Mouse (Mus musculus): ENCODE results near the gene Ripor3.
A peak's percentile ranks its signal among the peaks of the same experiment; 100 is the strongest.
"Not testable (repeated sequence)": the region's sequence is repeated elsewhere in the genome, so short reads cannot be mapped to it uniquely, and the experiment has no call there.

Gene Ripor3

DNA sequence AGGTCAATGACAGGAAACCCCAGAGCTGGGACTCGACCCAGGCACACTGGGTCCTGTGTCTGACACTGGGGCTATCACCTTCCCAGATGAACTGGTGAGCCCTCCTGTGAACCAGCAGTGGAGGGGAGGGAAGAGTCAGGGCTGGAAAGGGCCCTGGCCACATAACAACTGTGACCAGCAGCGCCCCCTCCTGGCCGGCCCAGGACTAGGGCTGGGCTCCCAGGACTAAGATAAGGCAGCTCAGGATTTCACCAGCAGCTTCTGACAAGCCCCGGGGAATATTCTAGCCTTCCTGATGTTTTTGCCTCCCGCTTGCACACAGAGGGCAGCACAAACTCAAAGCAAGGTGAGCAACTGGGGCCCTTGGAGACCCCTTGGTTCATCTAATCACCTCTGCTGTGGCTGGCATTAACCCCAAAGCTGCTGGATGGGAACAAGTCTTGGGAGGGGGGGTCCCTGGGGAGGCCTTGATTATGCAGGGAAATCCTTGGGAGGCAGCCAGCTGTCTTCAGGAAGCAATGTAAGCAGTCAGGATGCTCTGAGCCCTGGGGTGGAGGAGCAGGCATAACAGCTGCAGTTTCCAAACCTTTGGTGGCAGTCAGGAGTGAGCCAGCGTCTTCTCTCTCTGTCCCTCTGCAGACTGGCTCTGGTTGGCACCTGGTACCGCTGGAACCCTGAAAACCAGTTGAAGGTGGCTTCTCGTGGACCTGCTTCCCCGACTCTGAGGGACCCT is at the start of gene Ripor3:
TSS of gene Ripor3 (minus strand) at position 683 of the 733 bp plus-strand sequence.
- DNase-seq (ENCODE audit: low spot score), result peak; percentile 57

DNA sequence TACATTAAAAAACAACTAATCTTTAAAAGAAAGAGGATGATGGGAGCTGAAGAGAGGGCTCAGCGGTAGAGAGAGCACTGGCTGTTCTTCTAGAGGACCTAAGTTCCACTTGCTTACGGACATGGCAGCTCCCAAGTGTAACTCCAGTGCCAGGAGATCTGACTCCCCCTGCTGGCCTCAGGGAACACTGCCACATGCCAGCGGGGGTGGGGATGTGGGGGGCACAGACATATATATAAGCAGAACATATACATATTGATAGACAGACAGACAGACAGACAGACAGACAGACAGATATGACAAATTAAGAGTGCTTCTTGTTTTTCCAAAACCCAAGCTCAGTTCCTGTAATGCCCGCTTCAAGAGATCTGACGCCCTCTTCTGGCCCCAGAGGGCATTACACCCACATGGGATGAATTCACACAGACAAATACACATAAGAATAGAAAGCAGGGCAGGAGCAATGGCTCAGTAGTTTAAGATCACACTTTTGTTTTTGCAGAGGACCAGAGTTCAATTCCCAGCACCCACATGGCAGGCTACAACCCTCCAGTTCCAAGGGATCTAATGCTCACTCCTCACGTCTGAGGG is 48.9 kb upstream of the Ripor3 start:
- DNase-seq (ENCODE audit: low spot score), result no peak

- no peak for DNase-seq (ENCODE audit: low spot score)
Measured at GRCm38 (mm10) chr2:168058488-168059199, 48.2 kb upstream of the Ripor3 start.

- not testable (repeated sequence) for DNase-seq (ENCODE audit: low spot score)
Measured at GRCm38 (mm10) chr2:168057876-168058275, 47.5 kb upstream of the Ripor3 start.

DNA sequence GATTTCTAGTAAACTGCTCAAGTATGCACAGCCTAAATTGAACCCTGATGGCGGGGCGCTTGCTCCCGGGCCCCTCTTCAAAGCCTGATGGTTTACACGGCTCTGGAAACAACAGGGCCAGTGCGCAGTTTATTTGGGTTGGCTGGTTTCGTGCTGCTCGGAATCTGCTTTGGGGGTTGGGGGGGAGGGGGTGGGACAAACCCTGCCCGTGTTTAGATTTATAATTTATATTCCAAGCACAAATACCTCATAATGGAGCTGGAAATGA is 46.2 kb upstream of the Ripor3 start:
- no peak for DNase-seq (ENCODE audit: low spot score)

GRCm38 (mm10) chr2:168055910-168056665 is 45.7 kb upstream of the Ripor3 start:
- DNase-seq (ENCODE audit: low spot score), result no peak

DNA sequence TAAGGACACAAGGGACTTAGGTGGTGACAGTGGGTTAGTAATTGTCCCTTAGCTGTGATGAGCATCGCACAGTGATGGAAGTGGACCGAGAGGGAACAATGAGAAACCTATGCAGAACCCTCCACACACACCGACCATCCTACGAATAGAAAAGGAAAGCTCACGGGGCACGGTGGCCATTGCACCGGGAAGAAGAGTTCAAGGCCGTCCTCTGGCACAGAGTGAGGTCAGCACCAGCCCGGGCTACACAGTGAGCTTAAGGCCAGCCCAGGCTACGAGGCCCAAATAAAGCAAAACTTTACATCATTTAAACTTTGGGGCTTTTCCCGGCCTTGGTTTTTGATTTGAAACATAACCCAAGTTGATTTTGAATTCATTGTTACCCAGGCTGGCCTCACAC is 43.7 kb upstream of the Ripor3 start:
- DNase-seq (ENCODE audit: low spot score), result no peak

DNA sequence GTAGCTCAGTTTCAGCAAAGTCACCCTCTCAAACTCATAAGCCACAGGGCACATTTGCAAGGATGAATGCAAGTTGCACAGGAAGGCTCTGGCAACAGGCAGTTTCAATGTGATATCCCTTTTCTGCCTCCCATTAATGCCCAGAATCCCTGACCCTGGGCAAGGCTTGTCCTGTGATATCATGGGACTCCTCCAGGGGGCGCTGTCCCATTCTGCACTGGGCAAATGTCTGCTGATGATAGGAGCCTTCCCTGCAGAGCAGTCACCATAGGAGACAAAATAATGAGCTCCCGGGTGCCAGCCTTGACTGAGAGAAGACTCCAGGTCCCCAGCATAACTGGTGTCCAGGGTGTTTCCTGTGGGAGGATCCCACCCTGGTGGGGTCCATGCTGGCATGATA is 42.3 kb upstream of the Ripor3 start:
- DNase-seq (ENCODE audit: low spot score), result no peak

DNA sequence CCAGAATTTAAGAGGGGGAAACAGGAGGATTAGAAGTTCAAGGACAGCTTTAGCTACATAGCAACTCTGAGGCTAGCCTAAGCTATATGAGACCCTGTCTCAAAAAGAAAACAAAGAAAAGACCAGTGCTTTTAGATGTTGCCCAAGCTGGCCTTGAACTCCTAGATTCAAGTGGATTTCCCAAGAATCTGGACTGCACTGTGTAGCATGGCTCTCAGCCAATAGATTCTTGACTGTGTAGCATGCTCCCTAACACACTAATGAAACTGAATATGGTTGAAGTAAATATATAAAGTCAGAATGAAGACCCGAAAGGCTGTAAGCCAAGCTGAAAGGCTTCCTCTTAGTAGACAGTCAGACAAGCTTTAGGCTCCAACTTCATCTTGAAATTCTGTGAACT is 41.7 kb upstream of the Ripor3 start:
- no peak for DNase-seq (ENCODE audit: low spot score)

- no peak for DNase-seq (ENCODE audit: low spot score)
Measured at GRCm38 (mm10) chr2:168050000-168050942, 39.9 kb upstream of the Ripor3 start.

GRCm38 (mm10) chr2:168049002-168049635 is 38.7 kb upstream of the Ripor3 start:
- no peak for DNase-seq (ENCODE audit: low spot score)

GRCm38 (mm10) chr2:168046467-168046866 is 36.0 kb upstream of the Ripor3 start:
- no peak for DNase-seq (ENCODE audit: low spot score)

GRCm38 (mm10) chr2:168045771-168046170 is 35.4 kb upstream of the Ripor3 start:
- no peak for DNase-seq (ENCODE audit: low spot score)

- no peak for DNase-seq (ENCODE audit: low spot score)
Measured at GRCm38 (mm10) chr2:168045357-168045756, 34.9 kb upstream of the Ripor3 start.

GRCm38 (mm10) chr2:168044681-168045287 is 34.4 kb upstream of the Ripor3 start:
- no peak for DNase-seq (ENCODE audit: low spot score)

DNA sequence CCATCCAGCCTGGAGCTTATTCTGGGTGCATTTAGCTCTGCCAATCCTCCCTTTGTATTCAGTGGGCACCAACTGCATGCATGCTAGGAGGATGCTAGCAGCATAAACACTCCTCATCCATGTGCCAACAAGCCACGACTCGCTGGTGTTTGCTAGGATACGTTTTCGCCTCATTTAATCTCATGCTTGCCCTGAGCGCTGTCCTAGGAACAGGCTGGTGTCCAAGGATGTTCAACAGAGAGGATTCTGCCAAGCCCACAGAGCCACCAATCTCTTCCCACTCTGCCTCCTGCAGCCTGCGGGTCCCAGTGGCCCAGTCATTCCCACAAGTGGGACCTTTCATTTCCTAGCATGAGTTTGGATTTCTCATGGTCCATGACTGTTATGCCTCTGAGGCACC is 31.6 kb upstream of the Ripor3 start:
- DNase-seq (ENCODE audit: low spot score), result no peak

DNA sequence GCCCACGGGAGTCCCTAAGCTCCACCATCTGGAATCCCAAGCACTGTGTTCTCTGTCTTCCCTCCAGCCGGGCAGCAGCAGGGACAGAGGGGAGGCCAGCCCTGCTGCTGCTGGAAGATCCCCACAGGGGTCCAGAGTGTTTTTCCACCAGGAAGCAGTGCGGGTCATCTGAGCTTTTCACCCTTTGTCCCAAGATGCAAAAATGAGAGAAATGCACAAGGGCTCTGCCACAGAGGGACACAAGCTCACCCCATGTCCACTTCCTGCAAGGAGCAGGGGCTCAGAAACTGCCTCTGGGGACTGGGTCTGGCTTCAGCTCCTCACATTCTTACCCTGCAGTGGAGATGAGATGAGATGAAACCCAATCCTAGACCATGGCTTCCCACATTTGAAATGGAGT is 30.3 kb upstream of the Ripor3 start:
- no peak for DNase-seq (ENCODE audit: low spot score)

GRCm38 (mm10) chr2:168037063-168037462 is 26.6 kb upstream of the Ripor3 start:
- no peak for DNase-seq (ENCODE audit: low spot score)

- DNase-seq (ENCODE audit: low spot score), result no peak
Measured at GRCm38 (mm10) chr2:168035907-168036306, 25.5 kb upstream of the Ripor3 start.

- DNase-seq (ENCODE audit: low spot score), result no peak
Measured at GRCm38 (mm10) chr2:168033905-168034304, 23.5 kb upstream of the Ripor3 start.

DNA sequence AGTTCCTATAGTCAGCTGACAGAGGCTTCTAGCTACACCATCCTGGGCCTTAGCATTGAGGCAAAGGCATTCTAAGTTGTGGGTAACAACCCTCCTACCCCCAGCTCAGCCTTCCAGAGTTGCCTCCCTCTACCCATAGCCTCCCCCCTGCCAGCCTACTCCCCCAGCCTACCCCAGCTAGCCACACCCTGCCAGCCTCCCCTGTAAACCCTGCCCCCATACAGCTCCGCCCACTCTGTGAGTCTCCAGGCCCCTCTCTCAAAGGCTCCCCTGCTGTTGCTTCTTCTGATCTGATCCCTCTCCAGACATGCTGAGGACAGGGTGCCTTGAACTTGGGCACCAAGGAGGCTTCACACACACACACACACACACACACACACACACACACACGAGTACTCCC is 21.4 kb upstream of the Ripor3 start:
- no peak for DNase-seq (ENCODE audit: low spot score)
